Mouse (Mus musculus): ENCODE measurements around the gene Ppp1r13b. TPM values are rescaled to one million over a fixed set of nuclear protein-coding genes. Genes with fewer than 3 reads are reported as not detected.

Gene Ppp1r13b
- polyA plus RNA-seq, 1 experiment from 2014 or later: 12.0 TPM

DNA sequence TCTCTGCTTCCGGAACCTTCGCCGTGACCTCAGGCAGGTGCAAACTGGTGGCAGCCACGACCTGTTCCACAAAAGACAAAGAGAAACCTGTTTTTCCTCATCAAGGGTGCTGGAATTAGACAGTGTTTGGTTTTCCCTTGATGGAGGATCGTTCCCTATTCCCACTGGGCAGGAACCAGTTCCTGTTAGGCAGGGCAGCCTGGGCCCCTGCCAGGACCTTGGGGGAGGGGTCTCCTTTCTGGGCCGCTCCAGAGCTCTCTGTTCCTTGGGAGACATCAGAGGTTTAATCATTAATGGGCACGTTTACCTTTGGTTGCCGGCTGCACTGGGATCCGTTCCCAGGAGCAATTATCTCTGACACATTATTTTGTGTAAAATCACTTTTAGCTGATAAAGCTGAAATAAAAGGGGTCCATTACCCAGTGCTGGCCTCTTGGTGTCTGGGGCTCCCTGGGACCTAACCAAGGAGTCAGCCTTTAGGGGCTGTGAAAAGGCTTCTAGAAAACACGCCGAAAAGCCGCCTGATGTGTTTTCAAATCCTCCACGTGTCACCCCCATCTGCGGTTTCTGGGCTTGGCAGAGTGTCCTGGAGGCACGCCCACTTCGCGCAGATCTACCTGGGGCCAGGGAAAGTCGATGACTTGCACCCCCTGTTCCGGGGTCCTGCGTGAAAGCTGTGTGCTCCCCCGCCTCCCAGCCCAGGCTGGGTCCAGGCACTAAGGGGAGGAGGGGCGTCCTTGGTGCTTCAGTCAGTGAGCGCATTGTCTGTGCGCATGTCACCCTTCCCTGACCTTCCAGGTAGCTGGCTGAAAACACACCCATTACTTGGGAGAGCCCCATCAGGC, 29.0 kb upstream of the Ppp1r13b start:
- no peak overlapping the region for H3K4me3 ChIP-seq
- no peak for ATAC-seq (ENCODE audit: low FRiP score, low read depth)
- no peaks in the 10 kb centered on the region for H3K36me3 ChIP-seq
- H3K27me3 ChIP-seq: no peaks in the 10 kb centered on the region
- no peaks in the 10 kb centered on the region for H3K9me3 ChIP-seq
- 0 out of 2 replicates have a peak overlapping the region, but pooled peaks have one; percentile 39 for H3K9ac ChIP-seq
- H3K27ac ChIP-seq: peak overlapping the region; percentile 53; the same call in 1 of the 2 replicates
- peaks cover 56% of the 10 kb centered on the region for H3K4me1 ChIP-seq
- peak overlapping the region; percentile 25; the same call in 1 of the 2 replicates for H3K4me2 ChIP-seq (replicated peaks)
- WGBS: 38% methylated on average over 24 of the region's 24 CpGs

DNA sequence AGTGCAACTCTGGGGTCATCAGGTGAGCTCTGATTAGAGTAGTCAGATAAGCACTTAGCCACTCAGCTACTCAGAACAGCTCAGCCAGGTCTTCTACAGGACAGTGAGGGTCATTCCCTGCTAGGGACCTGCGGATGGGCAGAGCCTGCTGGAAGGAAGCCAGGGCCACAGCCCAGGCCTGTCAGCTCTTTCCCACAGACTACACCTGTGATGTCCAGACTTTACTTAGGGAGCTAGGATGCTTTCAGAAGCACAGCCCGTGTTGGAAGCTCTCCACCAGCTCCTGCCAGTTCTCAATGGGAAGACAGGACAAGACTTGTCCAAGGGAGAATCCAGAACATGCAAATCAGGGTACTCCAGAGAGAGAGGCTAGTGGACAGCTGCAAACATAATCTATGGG, 26.1 kb upstream of the Ppp1r13b start:
- Histone ChIP-seq H3K27ac (no peak overlapping the region), H3K4me2 (replicated peaks) (no peak overlapping the region), H3K9ac (no peak overlapping the region), H3K36me3 (no peaks in the 10 kb centered on the region), H3K4me1 (peaks cover 47% of the 10 kb centered on the region), H3K27me3 (no peaks in the 10 kb centered on the region), H3K4me3 (no peak overlapping the region), H3K9me3 (no peaks in the 10 kb centered on the region)
- no peak for ATAC-seq (ENCODE audit: low FRiP score, low read depth)
- WGBS: 75% methylated on average over 2 of the region's 2 CpGs

DNA sequence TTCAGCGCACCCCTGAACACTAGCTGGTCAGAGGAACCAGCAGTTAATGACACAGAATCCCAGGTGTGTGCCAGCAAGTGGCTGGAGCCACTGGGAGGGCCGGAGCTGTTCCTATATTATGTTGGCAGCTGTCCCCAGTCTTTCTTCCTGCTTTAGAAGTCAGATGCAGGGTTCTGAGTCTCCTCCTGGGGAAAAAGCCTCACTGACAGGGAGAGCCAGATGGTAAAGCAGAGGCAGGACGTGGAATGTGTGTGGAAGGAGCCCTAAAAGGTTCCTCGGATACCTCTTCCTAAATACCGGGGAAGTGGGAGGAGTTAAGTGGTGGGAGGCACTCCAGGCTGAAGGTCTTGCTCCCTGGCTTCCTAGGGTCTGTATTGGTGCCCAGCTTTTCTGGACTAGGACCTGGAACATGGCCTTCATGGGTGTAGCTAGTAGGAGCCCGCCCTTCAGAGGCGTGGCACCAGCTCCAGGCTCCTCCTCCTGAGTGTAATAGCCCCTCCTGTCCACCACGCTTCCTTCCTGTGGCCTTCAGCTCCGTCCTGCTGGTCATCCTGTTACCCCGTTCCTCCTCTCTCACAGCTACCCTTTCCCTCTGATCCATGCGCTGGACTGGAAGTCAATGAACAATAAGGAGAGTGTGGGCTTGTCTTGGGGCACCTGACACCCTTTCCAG, 25.3 kb upstream of the Ppp1r13b start:
- Histone ChIP-seq H3K4me3 (no peak overlapping the region), H3K9ac (no peak overlapping the region), H3K4me2 (replicated peaks) (no peak overlapping the region), H3K27ac (peak overlapping the region; percentile 2; the same call in 1 of the 2 replicates), H3K36me3 (no peaks in the 10 kb centered on the region), H3K27me3 (no peaks in the 10 kb centered on the region), H3K4me1 (peaks cover 39% of the 10 kb centered on the region), H3K9me3 (no peaks in the 10 kb centered on the region)
- no peak for ATAC-seq (ENCODE audit: low FRiP score, low read depth)
- WGBS: 47% methylated on average over 11 of the region's 11 CpGs

DNA sequence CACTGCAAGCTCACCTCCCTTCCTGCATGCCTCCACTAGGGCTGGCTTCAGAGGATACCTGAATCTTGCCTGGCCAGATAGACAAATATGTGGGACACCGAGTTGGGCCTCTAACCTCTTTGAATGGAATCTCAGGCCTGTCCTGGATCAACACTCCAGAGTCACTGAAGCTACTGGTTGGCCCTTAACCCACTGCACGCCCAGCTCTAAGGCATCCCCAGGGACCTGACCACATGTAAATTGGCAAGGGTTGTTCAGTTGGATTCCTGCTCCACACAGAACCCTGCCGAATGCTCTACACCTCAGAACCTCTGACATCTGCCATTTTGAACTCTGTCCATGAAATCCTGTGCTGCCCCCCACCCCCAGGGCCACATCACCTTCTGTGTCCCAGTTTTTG, 24.6 kb upstream of the Ppp1r13b start:
- Histone ChIP-seq H3K4me2 (replicated peaks) (no peak overlapping the region), H3K36me3 (no peaks in the 10 kb centered on the region), H3K4me3 (no peak overlapping the region), H3K9ac (no peak overlapping the region), H3K9me3 (no peaks in the 10 kb centered on the region), H3K27ac (no peak overlapping the region), H3K27me3 (no peaks in the 10 kb centered on the region), H3K4me1 (peaks cover 33% of the 10 kb centered on the region)
- WGBS: 65% methylated on average over 3 of the region's 3 CpGs
- ATAC-seq (ENCODE audit: low FRiP score, low read depth): no peak

DNA sequence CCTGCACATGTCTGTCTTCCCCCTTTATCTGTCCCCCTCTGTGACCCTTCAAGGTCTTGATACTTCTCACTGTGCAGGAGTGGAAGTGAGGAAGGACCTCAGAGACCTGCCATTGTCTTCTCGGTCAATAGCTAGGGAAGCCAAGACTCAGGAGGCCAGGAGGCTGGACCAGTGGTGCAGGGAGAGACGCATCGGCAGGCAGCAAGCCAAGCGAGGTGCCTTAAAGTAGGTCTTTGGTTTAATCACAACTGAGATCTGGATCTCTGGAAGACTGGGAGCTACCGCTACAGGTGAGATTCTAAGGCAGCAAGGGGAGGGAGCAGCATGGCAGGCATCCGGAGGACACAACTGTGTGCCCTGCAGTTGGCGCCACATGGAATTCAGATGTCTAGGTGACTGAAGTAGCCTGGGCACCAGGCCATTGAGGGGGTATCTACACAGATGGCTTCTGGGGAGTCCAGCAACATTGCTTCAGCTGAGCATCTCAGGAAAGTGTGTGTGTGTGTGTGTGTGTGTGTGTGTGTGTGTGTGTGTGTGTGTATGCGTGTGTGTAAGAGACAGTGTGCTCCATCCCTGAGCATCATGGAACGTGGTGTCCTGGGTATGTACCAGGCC, 23.6 kb upstream of the Ppp1r13b start:
- Histone ChIP-seq H3K4me1 (peaks cover 31% of the 10 kb centered on the region), H3K4me3 (no peak overlapping the region), H3K27me3 (no peaks in the 10 kb centered on the region), H3K9me3 (no peaks in the 10 kb centered on the region), H3K36me3 (no peaks in the 10 kb centered on the region), H3K4me2 (replicated peaks) (no peak overlapping the region), H3K9ac (no peak overlapping the region), H3K27ac (no peak overlapping the region)
- ATAC-seq (ENCODE audit: low FRiP score, low read depth): no peak
- 87% methylated on average over 9 of the region's 9 CpGs for WGBS

DNA sequence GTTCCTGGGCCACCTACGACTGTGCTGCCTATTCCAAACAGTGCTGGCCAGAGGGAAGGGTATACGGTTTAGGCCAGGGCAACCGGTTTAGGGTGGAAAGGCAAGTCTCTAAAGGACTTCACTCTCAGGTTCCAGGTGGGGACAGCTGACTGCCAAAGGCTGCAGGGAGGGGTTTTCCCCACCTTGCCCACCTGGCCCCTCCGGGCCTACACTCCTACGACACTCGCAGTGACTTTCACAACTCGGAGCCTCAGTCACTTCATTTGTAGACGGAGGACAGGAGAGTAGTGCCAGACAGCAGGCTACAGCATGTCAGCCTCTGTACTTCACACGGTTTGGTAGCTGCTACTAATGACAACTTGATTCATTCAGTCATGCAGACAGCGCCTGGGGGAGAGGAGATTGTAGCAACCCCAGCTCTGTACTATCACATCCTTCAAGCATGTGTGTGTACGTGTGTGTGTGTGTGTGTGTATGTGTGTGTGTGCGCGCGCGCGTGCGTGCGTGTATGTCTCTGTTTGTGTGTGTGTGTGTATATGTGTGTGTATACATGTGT, 20.6 kb upstream of the Ppp1r13b start:
- Histone ChIP-seq H3K27me3 (no peaks in the 10 kb centered on the region), H3K4me1 (peaks cover 25% of the 10 kb centered on the region), H3K4me3 (no peak overlapping the region), H3K9ac (no peak overlapping the region), H3K36me3 (no peaks in the 10 kb centered on the region), H3K27ac (0 out of 2 replicates have a peak overlapping the region, but pooled peaks have one; percentile 10), H3K9me3 (no peaks in the 10 kb centered on the region), H3K4me2 (replicated peaks) (no peak overlapping the region)
- 78% methylated on average over 18 of the region's 18 CpGs for WGBS
- no peak for ATAC-seq (ENCODE audit: low FRiP score, low read depth)

DNA sequence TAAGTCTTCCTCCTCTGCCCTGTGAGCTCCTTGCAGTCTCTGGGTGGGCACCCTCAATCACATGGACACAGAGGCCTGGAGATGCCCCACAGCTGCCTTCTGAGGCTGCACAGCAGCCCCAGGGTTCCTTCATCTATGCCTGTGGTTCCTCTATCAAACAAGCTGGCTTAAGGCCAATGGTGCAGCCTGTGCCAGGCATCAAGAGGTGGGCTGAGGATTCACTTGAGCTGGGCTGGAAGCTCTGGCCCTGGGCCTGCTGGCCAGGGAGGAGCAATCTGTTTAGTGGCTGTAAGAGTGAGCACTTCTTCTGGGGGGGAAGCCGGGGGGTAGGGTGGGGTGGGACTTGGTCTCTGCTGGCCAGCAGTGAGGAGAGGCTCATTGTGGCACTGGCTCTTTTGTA, 19.4 kb upstream of the Ppp1r13b start:
- WGBS: 67% methylated on average over 1 of the region's 1 CpGs
- ATAC-seq (ENCODE audit: low FRiP score, low read depth): no peak

DNA sequence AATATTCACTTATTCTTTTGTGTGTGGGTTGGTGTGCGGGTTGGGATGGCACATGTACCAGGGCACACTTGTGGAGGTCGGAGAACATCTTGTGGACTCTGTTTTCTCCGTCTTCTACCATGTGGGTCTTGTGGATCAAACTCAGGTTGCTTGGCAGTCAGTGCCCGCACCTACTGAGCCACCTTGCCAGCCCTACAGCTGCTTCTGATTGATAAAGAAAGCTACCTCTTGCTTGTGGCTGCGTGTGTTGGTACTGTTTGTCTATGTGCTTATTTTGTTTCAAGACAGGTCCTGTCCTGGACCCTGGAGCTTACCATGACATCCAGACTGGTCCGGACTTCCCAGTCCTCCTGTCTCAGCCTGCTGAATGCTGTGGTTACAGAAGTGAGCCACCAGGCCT, 15.2 kb upstream of the Ppp1r13b start:
- Histone ChIP-seq H3K4me1 (peaks cover 17% of the 10 kb centered on the region), H3K9ac (no peak overlapping the region), H3K4me3 (no peak overlapping the region), H3K27me3 (no peaks in the 10 kb centered on the region), H3K27ac (no peak overlapping the region), H3K9me3 (no peaks in the 10 kb centered on the region), H3K36me3 (no peaks in the 10 kb centered on the region), H3K4me2 (replicated peaks) (no peak overlapping the region)
- ATAC-seq (ENCODE audit: low FRiP score, low read depth): no peak
- 83% methylated on average over 6 of the region's 6 CpGs for WGBS

More for the DNA sequence above, 19.4 kb upstream of the Ppp1r13b start:
- Histone ChIP-seq H3K9me3 (no peaks in the 10 kb centered on the region), H3K36me3 (no peaks in the 10 kb centered on the region), H3K4me2 (replicated peaks) (no peak overlapping the region), H3K27me3 (no peaks in the 10 kb centered on the region), H3K4me1 (peaks cover 21% of the 10 kb centered on the region), H3K27ac (no peak overlapping the region), H3K9ac (no peak overlapping the region; the same call in 1 of the 2 replicates), H3K4me3 (no peak overlapping the region)

DNA sequence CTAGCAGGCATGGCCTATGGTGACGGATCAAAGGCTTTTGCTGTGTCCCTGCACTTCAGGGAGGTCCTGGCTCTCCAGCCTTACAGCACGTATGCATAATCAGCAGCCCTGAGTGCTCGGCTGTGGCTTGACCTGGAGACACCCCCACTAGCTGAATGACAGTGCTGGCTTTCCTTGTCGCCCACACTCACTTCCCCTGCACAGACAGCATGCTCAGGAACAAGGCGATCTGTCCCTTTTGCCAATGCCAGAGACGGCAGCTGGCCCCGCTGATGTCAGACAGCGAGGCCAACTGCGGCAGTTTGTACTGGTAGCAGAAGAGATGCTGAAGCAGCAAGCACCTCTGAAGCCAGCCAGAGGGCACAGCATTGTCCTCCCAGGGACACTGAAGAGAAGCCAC, 12.1 kb upstream of the Ppp1r13b start:
- H3K9ac ChIP-seq: no peak overlapping the region
- no peak overlapping the region for H3K27ac ChIP-seq
- ATAC-seq (ENCODE audit: low FRiP score, low read depth): no peak
- no peak overlapping the region for H3K4me3 ChIP-seq
- WGBS: 47% methylated on average over 9 of the region's 9 CpGs
- peaks cover 23% of the 10 kb centered on the region for H3K4me1 ChIP-seq
- H3K36me3 ChIP-seq: no peaks in the 10 kb centered on the region
- no peaks in the 10 kb centered on the region for H3K9me3 ChIP-seq
- H3K27me3 ChIP-seq: no peaks in the 10 kb centered on the region
- H3K4me2 ChIP-seq (replicated peaks): no peak overlapping the region

DNA sequence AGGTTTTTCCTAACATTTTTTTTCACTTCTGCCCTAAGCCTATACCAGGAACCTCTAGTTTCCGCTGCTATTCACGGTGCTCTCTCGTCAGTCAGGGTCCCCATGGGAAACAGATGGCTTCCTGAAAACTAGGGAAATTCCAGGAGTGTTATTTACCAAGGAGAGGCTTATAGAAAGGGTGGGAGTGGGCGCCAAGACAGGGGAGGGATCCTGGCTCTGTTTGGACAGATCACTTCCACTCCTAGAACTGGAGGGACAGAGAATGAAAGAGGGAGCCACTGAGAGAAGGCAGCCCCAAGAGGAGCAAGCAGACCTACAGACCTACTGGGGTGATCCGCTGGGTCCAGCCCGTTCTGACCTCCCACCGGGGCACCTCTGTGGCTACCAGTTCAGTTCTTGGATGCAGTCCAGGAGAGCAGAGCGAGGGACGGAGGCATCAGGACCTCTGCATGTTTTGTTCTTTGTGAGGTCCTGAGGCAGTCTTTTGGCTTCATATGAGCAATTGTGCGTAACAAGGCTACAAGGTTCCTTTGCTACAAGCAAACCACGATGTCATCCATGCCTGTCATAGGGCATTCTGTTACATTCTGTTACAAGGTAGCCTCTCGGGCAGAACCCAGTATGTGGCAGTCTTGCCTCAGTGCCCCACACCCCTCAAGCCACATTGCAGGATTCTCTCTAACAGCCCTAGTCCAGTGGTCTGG, 8.8 kb upstream of the Ppp1r13b start:
- Histone ChIP-seq H3K27ac (peak overlapping the region; percentile 29), H3K9ac (0 out of 2 replicates have a peak overlapping the region, but pooled peaks have one; percentile 0), H3K9me3 (no peaks in the 10 kb centered on the region), H3K36me3 (no peaks in the 10 kb centered on the region), H3K4me2 (replicated peaks) (peak overlapping the region; percentile 19; the same call in 1 of the 2 replicates), H3K4me3 (no peak overlapping the region), H3K4me1 (peaks cover 19% of the 10 kb centered on the region), H3K27me3 (no peaks in the 10 kb centered on the region)
- WGBS: 48% methylated on average over 12 of the region's 12 CpGs
- no peak for ATAC-seq (ENCODE audit: low FRiP score, low read depth)

DNA sequence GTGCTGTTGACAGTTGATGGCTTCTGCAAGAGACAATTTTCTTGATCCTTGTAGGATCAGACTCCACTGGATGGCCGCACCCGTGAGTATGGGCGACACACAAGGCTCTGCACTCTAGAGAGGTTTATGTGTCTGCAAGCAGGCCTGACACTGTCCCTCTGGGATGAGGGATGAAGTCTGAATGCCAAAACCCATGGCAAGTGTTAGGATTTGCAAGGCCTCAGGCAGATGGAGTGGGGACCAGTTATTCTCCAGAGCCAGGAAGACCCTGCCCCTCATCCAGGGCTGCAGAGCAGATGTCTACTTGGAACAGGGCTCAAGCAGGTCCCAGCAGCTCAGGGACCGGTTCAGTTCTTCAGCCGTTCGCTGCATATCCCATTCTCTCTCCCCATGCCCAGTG, 7.9 kb upstream of the Ppp1r13b start:
- H3K27me3 ChIP-seq: no peaks in the 10 kb centered on the region
- H3K36me3 ChIP-seq: no peaks in the 10 kb centered on the region
- no peak overlapping the region for H3K4me2 ChIP-seq (replicated peaks)
- WGBS: 78% methylated on average over 6 of the region's 6 CpGs
- no peak overlapping the region; the same call in 1 of the 2 replicates for H3K27ac ChIP-seq
- H3K9me3 ChIP-seq: no peaks in the 10 kb centered on the region
- H3K9ac ChIP-seq: no peak overlapping the region
- ATAC-seq (ENCODE audit: low FRiP score, low read depth): no peak
- H3K4me1 ChIP-seq: peaks cover 19% of the 10 kb centered on the region
- no peak overlapping the region for H3K4me3 ChIP-seq

Measured in limb, embryonic 13.5 days (tissue).